Mouse (Mus musculus): ENCODE results near the gene Nme1.

DNA sequence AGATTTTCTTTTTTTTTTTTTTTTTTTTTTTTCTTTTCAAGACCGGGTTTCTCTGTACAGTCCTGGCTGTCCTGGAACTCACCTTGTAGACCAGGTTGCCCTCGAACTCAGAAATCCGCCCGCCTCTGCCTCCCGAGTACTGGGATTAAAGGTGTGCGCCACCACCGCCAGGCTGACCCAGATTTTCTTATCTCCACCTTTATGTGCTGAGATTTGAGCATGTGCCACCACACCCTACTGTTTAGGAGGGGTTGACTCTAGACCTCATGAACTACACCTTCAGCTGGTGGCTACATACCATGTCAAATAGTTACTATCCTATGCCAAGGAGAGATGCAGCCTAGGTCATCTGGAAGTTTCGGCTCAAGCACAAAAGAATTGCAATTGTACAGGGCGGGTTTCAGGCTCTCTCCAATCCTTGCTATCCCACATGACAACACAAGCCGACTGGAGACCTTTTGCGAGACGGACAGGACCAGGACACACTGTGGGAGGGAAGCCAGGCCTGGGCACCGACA, 13.5 kb downstream of the Nme1 start:
- TF ChIP-seq CTCF (IDR thresholded peaks at IDR 0.05; ENCODE audit: insufficient read depth, low read length) (no peak), POLR2A (IDR thresholded peaks at IDR 0.05; ENCODE audit: borderline replicate concordance, extremely low read depth, low read depth, low read length) (no peak)

All from lung, adult 2 months (tissue).